ENCODE assay signal across 9 mouse cellular contexts in genomic region chr7:80387033-80387632, GRCm38 (mm10). TPM values are rescaled to one million over a fixed set of nuclear protein-coding genes. Genes with fewer than 3 reads are reported as not detected.
A peak's percentile ranks its signal among the peaks of the same experiment; 100 is the strongest.
DNase-seq lines count a peak whose midpoint lies in the region; ATAC-seq and TF ChIP-seq lines count a peak whose summit lies in the region.
"Had no signal": no experiment of that assay in that cellular context is flagged by ENCODE, and none has a peak within 500 bp of the region (broad histone marks: within the 10 kb centered on the region; RNA-seq: fewer than 3 reads in every experiment).

No protein-coding gene starts in this region.

- peak overlapping the region; percentile 67; the same call in 1 of the 2 replicates for H3K27ac ChIP-seq in left cerebral cortex, adult 2 months
- H3K27ac ChIP-seq in heart, embryonic 10.5 days, result peak overlapping the region; percentile 89
- peak overlapping the region; percentile 91 for H3K27ac ChIP-seq in limb, embryonic 10.5 days
- no peak overlapping the region for H3K27ac ChIP-seq in midbrain, embryonic 11.5 days (ENCODE audit: low read depth, low read length)

- no peaks in the 10 kb centered on the region for H3K9me3 ChIP-seq in heart, embryonic 10.5 days
- H3K9me3 ChIP-seq in limb, embryonic 10.5 days (replicated peaks), result no peaks in the 10 kb centered on the region
- H3K9me3 ChIP-seq in midbrain, embryonic 11.5 days (ENCODE audit: control insufficient read depth, low read length), result no peaks in the 10 kb centered on the region

- 21% methylated on average over 17 of the region's 17 CpGs for WGBS in heart, embryonic 10.5 days
- 32% methylated on average over 17 of the region's 17 CpGs for WGBS in limb, embryonic 10.5 days
- WGBS in midbrain, embryonic 11.5 days, result 29% methylated on average over 17 of the region's 17 CpGs

- peaks cover 52% of the 10 kb centered on the region for H3K36me3 ChIP-seq in heart, embryonic 10.5 days
- H3K36me3 ChIP-seq in limb, embryonic 10.5 days, result peaks cover 46% of the 10 kb centered on the region
- no peaks in the 10 kb centered on the region for H3K36me3 ChIP-seq in midbrain, embryonic 11.5 days (ENCODE audit: control insufficient read depth, insufficient read depth, low read length)

- intact Hi-C loops in left cerebral cortex, adult 2 months (cut with DNase I), result loop anchor here (5.0 to 10.0 kb wide), 2 partner anchors 335 to 458 kb away; no protein-coding TSS in a partner anchor
- intact Hi-C loops in left cerebral cortex, postnatal 4 days (cut with DNase I), result loop anchor here (5.0 kb wide), 1 partner anchor 335 kb away; no protein-coding TSS in a partner anchor

- no peak for TF ChIP-seq CTCF in left cerebral cortex, adult 2 months (IDR thresholded peaks at IDR 0.05)

- peak overlapping the region; percentile 62 for H3K9ac ChIP-seq in midbrain, embryonic 11.5 days (ENCODE audit: low read length)

- ATAC-seq in midbrain, embryonic 11.5 days (ENCODE audit: low FRiP score), result no peak

- H3K4me3 ChIP-seq in left cerebral cortex, adult 2 months, result peak overlapping the region; percentile 36
- H3K4me3 ChIP-seq in heart, embryonic 10.5 days, result peak overlapping the region; percentile 60
- H3K4me3 ChIP-seq in limb, embryonic 10.5 days, result peak overlapping the region; percentile 56
- peak overlapping the region; percentile 25; the same call in 1 of the 2 replicates for H3K4me3 ChIP-seq in midbrain, embryonic 11.5 days (ENCODE audit: low read depth, low read length)
- H3K4me3 ChIP-seq: myocyte had no signal

- peaks cover 20% of the 10 kb centered on the region for H3K27me3 ChIP-seq in heart, embryonic 10.5 days (ENCODE audit: insufficient read depth, poor library complexity, severe bottlenecking)
- H3K27me3 ChIP-seq in limb, embryonic 10.5 days (ENCODE audit: low read depth, poor library complexity, severe bottlenecking), result peaks cover 25% of the 10 kb centered on the region
- H3K27me3 ChIP-seq in midbrain, embryonic 11.5 days (ENCODE audit: control insufficient read depth, insufficient read depth, low read length), result peaks cover 3% of the 10 kb centered on the region

- H3K4me2 ChIP-seq in midbrain, embryonic 11.5 days, result peak overlapping the region; percentile 49

- DNase-seq in left cerebral cortex, adult 2 months (ENCODE audit: extremely low spot score in 1 of 2, low spot score in 2 of 2), result no peak
- no peak for DNase-seq in left cerebral cortex, postnatal 4 days
- no peak for DNase-seq in heart, embryonic 10.5 days (ENCODE audit: low spot score)
- peak; percentile 50 for DNase-seq in limb, embryonic 10.5 days (ENCODE audit: low spot score)
- DNase-seq in midbrain, embryonic 11.5 days (ENCODE audit: low spot score, missing footprints), result peak; percentile 89
- no peak for DNase-seq in right cerebral cortex, adult 2 months (ENCODE audit: low spot score in 2 of 2)
- no peak for DNase-seq in cerebellum, postnatal 25 days
- no peak for DNase-seq in layer of hippocampus, postnatal 10 days (ENCODE audit: low spot score in 2 of 2)

- H3K4me1 ChIP-seq in heart, embryonic 10.5 days, result peaks cover 55% of the 10 kb centered on the region
- peaks cover 51% of the 10 kb centered on the region for H3K4me1 ChIP-seq in limb, embryonic 10.5 days
- peaks cover 14% of the 10 kb centered on the region for H3K4me1 ChIP-seq in midbrain, embryonic 11.5 days (ENCODE audit: control insufficient read depth, insufficient read depth, low read length)

RNA-seq across cellular contexts. Expression of gene Fes, which starts 0.6 kb away (rescaled TPM):
- total RNA-seq in left cerebral cortex, adult 2 months (2021), result 1 to 10 TPM; 5.3 to 6.8 TPM
- 1 to 10 TPM; 5.2 to 7.5 TPM for total RNA-seq in left cerebral cortex, postnatal 4 days (2021)
- 9.7 and 11.7 TPM in 2 replicates for polyA plus RNA-seq in heart, embryonic 10.5 days (2016; fragmentation: Nextera tagmentation; extraction: Ambion mirVana)
- 7.6 and 13.2 TPM in 2 replicates for polyA plus RNA-seq in limb, embryonic 10.5 days (2016; fragmentation: Nextera tagmentation; extraction: Ambion mirVana)
- polyA plus RNA-seq in midbrain, embryonic 11.5 days (2014; fragmentation: Nextera tagmentation; extraction: Ambion mirVana), result 7.3 and 7.6 TPM in 2 replicates
- 10 to 100 TPM in 1 of 2 experiments, 1 to 10 TPM in 1; 5.2 to 10.6 TPM for total RNA-seq in layer of hippocampus, postnatal 10 days (2021)

RNA-seq across cellular contexts. Expression of gene Man2a2, which starts 16.0 kb away (rescaled TPM):
- total RNA-seq in left cerebral cortex, adult 2 months (2021), result 100 to 1,000 TPM; 152 to 157 TPM
- total RNA-seq in left cerebral cortex, postnatal 4 days (2021), result 100 to 1,000 TPM; 112 to 121 TPM
- polyA plus RNA-seq in heart, embryonic 10.5 days (2016; fragmentation: Nextera tagmentation; extraction: Ambion mirVana), result 20.0 and 20.9 TPM in 2 replicates
- 19.7 and 23.1 TPM in 2 replicates for polyA plus RNA-seq in limb, embryonic 10.5 days (2016; fragmentation: Nextera tagmentation; extraction: Ambion mirVana)
- polyA plus RNA-seq in midbrain, embryonic 11.5 days (2014; fragmentation: Nextera tagmentation; extraction: Ambion mirVana), result 5.8 and 6.9 TPM in 2 replicates
- 100 to 1,000 TPM; 106 to 115 TPM for total RNA-seq in layer of hippocampus, postnatal 10 days (2021)

RNA-seq across cellular contexts. Expression of gene Furin, which starts 18.1 kb away (rescaled TPM):
- total RNA-seq in left cerebral cortex, adult 2 months (2021), result 10 to 100 TPM; 38.0 to 40.7 TPM
- total RNA-seq in left cerebral cortex, postnatal 4 days (2021), result 10 to 100 TPM; 41.5 to 44.8 TPM
- 18.1 and 20.7 TPM in 2 replicates for polyA plus RNA-seq in heart, embryonic 10.5 days (2016; fragmentation: Nextera tagmentation; extraction: Ambion mirVana)
- 8.8 and 9.4 TPM in 2 replicates for polyA plus RNA-seq in limb, embryonic 10.5 days (2016; fragmentation: Nextera tagmentation; extraction: Ambion mirVana)
- 2.7 TPM in 2 replicates for polyA plus RNA-seq in midbrain, embryonic 11.5 days (2014; fragmentation: Nextera tagmentation; extraction: Ambion mirVana)
- total RNA-seq in layer of hippocampus, postnatal 10 days (2021), result 10 to 100 TPM; 53.6 to 56.6 TPM

RNA-seq across cellular contexts. Expression of gene Hddc3, which starts 44.2 kb away (rescaled TPM):
- total RNA-seq in left cerebral cortex, adult 2 months (2021), result 10 to 100 TPM; 46.4 to 56.4 TPM
- total RNA-seq in left cerebral cortex, postnatal 4 days (2021), result 10 to 100 TPM; 49.2 to 50.8 TPM
- 18.3 and 18.4 TPM in 2 replicates for polyA plus RNA-seq in heart, embryonic 10.5 days (2016; fragmentation: Nextera tagmentation; extraction: Ambion mirVana)
- polyA plus RNA-seq in limb, embryonic 10.5 days (2016; fragmentation: Nextera tagmentation; extraction: Ambion mirVana), result 21.0 and 25.6 TPM in 2 replicates
- polyA plus RNA-seq in midbrain, embryonic 11.5 days (2014; fragmentation: Nextera tagmentation; extraction: Ambion mirVana), result 25.6 and 26.9 TPM in 2 replicates
- total RNA-seq in layer of hippocampus, postnatal 10 days (2021), result 10 to 100 TPM; 37.2 to 44.9 TPM

RNA-seq across cellular contexts. Expression of gene Unc45a, which starts 46.3 kb away (rescaled TPM):
- 10 to 100 TPM; 37.7 to 43.7 TPM for total RNA-seq in left cerebral cortex, adult 2 months (2021)
- 10 to 100 TPM; 63.0 to 63.3 TPM for total RNA-seq in left cerebral cortex, postnatal 4 days (2021)
- polyA plus RNA-seq in heart, embryonic 10.5 days (2016; fragmentation: Nextera tagmentation; extraction: Ambion mirVana), result 24.3 and 34.2 TPM in 2 replicates
- 51.8 and 53.3 TPM in 2 replicates for polyA plus RNA-seq in limb, embryonic 10.5 days (2016; fragmentation: Nextera tagmentation; extraction: Ambion mirVana)
- 28.8 and 30.4 TPM in 2 replicates for polyA plus RNA-seq in midbrain, embryonic 11.5 days (2014; fragmentation: Nextera tagmentation; extraction: Ambion mirVana)
- total RNA-seq in layer of hippocampus, postnatal 10 days (2021), result 10 to 100 TPM; 47.9 to 61.9 TPM

Comparison
In these comparisons a context has a peak if more than half of its experiments do, and no peak if none do; other contexts are left out.
1. DNase-seq: peak in limb, embryonic 10.5 days (single experiment) and midbrain, embryonic 11.5 days (single experiment); none in left cerebral cortex, adult 2 months (0 of 2), left cerebral cortex, postnatal 4 days (single experiment), heart, embryonic 10.5 days (single experiment), right cerebral cortex, adult 2 months (0 of 2), cerebellum, postnatal 25 days (0 of 2) and layer of hippocampus, postnatal 10 days (0 of 2).
2. Peak in every context shown above with its lines, with median percentiles within 50 percentile points of each other: H3K4me3 ChIP-seq.